Mouse (Mus musculus): Measurements from ENCODE around the gene Oip5.
"Not testable (repeated sequence)": the region's sequence is repeated elsewhere in the genome, so short reads cannot be mapped to it uniquely, and the experiment has no call there.

Oip5 gene

GRCm38 (mm10) chr2:119618199-119618982 lies at the start of gene Oip5, which contains the start of gene Nusap1:
Gene Oip5 (minus strand): TSS chr2:119618469.
Gene Nusap1 (plus strand): TSS chr2:119618298.
- DNase-seq (ENCODE audit: low read depth, low spot score): peak; percentile 90

- DNase-seq (ENCODE audit: low read depth, low spot score): not testable (repeated sequence)
Observed at GRCm38 (mm10) chr2:119665744-119666143, 47.5 kb upstream of the Oip5 start.

GRCm38 (mm10) chr2:119662220-119663182 lies 44.2 kb upstream of the Oip5 start, which contains the start of gene Ndufaf1:
Gene Ndufaf1 (minus strand): TSS chr2:119662827.
- DNase-seq (ENCODE audit: low read depth, low spot score): peak; percentile 67

GRCm38 (mm10) chr2:119644254-119644653 lies 26.0 kb upstream of the Oip5 start:
- DNase-seq (ENCODE audit: low read depth, low spot score): no peak

- no peak for DNase-seq (ENCODE audit: low read depth, low spot score)
Observed at GRCm38 (mm10) chr2:119641214-119641912, 23.1 kb upstream of the Oip5 start.

- peak; percentile 31 for DNase-seq (ENCODE audit: low read depth, low spot score)
Observed at GRCm38 (mm10) chr2:119636781-119637180, 18.5 kb upstream of the Oip5 start.

GRCm38 (mm10) chr2:119621302-119621701 lies 3.0 kb upstream of the Oip5 start:
- no peak for DNase-seq (ENCODE audit: low read depth, low spot score)

- not testable (repeated sequence) for DNase-seq (ENCODE audit: low read depth, low spot score)
Observed at GRCm38 (mm10) chr2:119619002-119619401, 733 bp upstream of the Oip5 start.

- DNase-seq (ENCODE audit: low read depth, low spot score): no peak
Observed at GRCm38 (mm10) chr2:119617841-119618198, 449 bp downstream of the Oip5 start.

GRCm38 (mm10) chr2:119607023-119607422 lies 11.2 kb downstream of the Oip5 start:
- no peak for DNase-seq (ENCODE audit: low read depth, low spot score)

- DNase-seq (ENCODE audit: low read depth, low spot score): no peak
Observed at GRCm38 (mm10) chr2:119605361-119605973, 12.8 kb downstream of the Oip5 start.

GRCm38 (mm10) chr2:119603909-119604308 lies 14.4 kb downstream of the Oip5 start:
- no peak for DNase-seq (ENCODE audit: low read depth, low spot score)

- DNase-seq (ENCODE audit: low read depth, low spot score): no peak
Observed at GRCm38 (mm10) chr2:119602488-119602887, 15.8 kb downstream of the Oip5 start.

- DNase-seq (ENCODE audit: low read depth, low spot score): not testable (repeated sequence)
Observed at GRCm38 (mm10) chr2:119601575-119601974, 16.7 kb downstream of the Oip5 start.

GRCm38 (mm10) chr2:119601027-119601426 lies 17.2 kb downstream of the Oip5 start:
- no peak for DNase-seq (ENCODE audit: low read depth, low spot score)

GRCm38 (mm10) chr2:119596781-119597330 lies 21.4 kb downstream of the Oip5 start:
- DNase-seq (ENCODE audit: low read depth, low spot score): no peak

- DNase-seq (ENCODE audit: low read depth, low spot score): no peak
Observed at GRCm38 (mm10) chr2:119595308-119595707, 23.0 kb downstream of the Oip5 start.

- DNase-seq (ENCODE audit: low read depth, low spot score): peak; percentile 87
Observed at GRCm38 (mm10) chr2:119594113-119594981, 23.9 kb downstream of the Oip5 start.

- DNase-seq (ENCODE audit: low read depth, low spot score): no peak
Observed at GRCm38 (mm10) chr2:119593765-119594112, 24.5 kb downstream of the Oip5 start.

- DNase-seq (ENCODE audit: low read depth, low spot score): no peak
Observed at GRCm38 (mm10) chr2:119591247-119591646, 27.0 kb downstream of the Oip5 start.

Measured in WW6 (cell line).